Mouse (Mus musculus) kidney, postnatal 10 days (tissue): ENCODE data around the gene Hoxa5.

Experiments used
- DNase-seq: peaks from one replicate; pipeline ENCODE4 v3.0.0; 2021; ENCODE audit warnings: mixed read lengths

Gene Hoxa5

GRCm38 (mm10) chr6:52213119-52213986 lies 9.0 kb upstream of the Hoxa5 start, which contains the start of the genes Hoxa3 and Gm28308:
Gene Hoxa3, minus strand, starts transcription at chr6:52213336.
Gene Gm28308, minus strand, starts transcription at chr6:52213339.
- peak; percentile 89 for DNase-seq

GRCm38 (mm10) chr6:52212556-52213118 lies 8.2 kb upstream of the Hoxa5 start:
- peak; percentile 79 for DNase-seq

- DNase-seq, result peak; percentile 59
These were observed 7.6 kb upstream of the Hoxa5 start for GRCm38 (mm10) chr6:52211961-52212360.

GRCm38 (mm10) chr6:52211170-52211935 lies 7.0 kb upstream of the Hoxa5 start:
- peak; percentile 94 for DNase-seq

- no peak for DNase-seq
These were observed 5.3 kb upstream of the Hoxa5 start for GRCm38 (mm10) chr6:52209685-52210046.

GRCm38 (mm10) chr6:52208868-52209684 lies 4.7 kb upstream of the Hoxa5 start:
- DNase-seq, result peak; percentile 35

GRCm38 (mm10) chr6:52208072-52208867 lies 3.9 kb upstream of the Hoxa5 start, which contains the start of gene Hoxa6:
Gene Hoxa6, minus strand, starts transcription at chr6:52208722.
- DNase-seq, result peak; percentile 89

GRCm38 (mm10) chr6:52207684-52207976 lies 3.2 kb upstream of the Hoxa5 start:
- DNase-seq, result no peak

- peak; percentile 20 for DNase-seq
These were observed 2.7 kb upstream of the Hoxa5 start for GRCm38 (mm10) chr6:52206882-52207683.

GRCm38 (mm10) chr6:52205638-52206621 lies 1.5 kb upstream of the Hoxa5 start:
- peak; percentile 56 for DNase-seq

- peak; percentile 32 for DNase-seq
These were observed 834 bp upstream of the Hoxa5 start for GRCm38 (mm10) chr6:52205221-52205620.

- DNase-seq, result peak; percentile 64
These were observed 877 bp downstream of the Hoxa5 start for GRCm38 (mm10) chr6:52203371-52204049.

- peak; percentile 62 for DNase-seq
These were observed 1.3 kb downstream of the Hoxa5 start for GRCm38 (mm10) chr6:52203121-52203370.

GRCm38 (mm10) chr6:52202362-52203120 lies 1.8 kb downstream of the Hoxa5 start:
- peak; percentile 38 for DNase-seq

GRCm38 (mm10) chr6:52201269-52201668 lies 3.1 kb downstream of the Hoxa5 start:
- peak; percentile 9 for DNase-seq

GRCm38 (mm10) chr6:52200751-52201250 lies 3.6 kb downstream of the Hoxa5 start:
- DNase-seq, result no peak

GRCm38 (mm10) chr6:52200073-52200750 lies 4.2 kb downstream of the Hoxa5 start:
- peak; percentile 61 for DNase-seq

- DNase-seq, result peak; percentile 82
These were observed 7.1 kb downstream of the Hoxa5 start for GRCm38 (mm10) chr6:52197271-52197670.
